Mouse (Mus musculus) heart, embryonic 15.5 days (tissue): ENCODE measurements at regions not wholly inside any gene's neighbourhood (a gene's known extent, or its start where the extent isn't known, plus 50 kb on each side); places are given as distances from the start of the nearest gene placed in this dataset.
A peak's percentile ranks its signal among the peaks of the same experiment; 100 is the strongest.

Experiments used
- ATAC-seq: fragments of 200-750 bp; cut with Nextera tagmentation; replicated peaks from 2 replicates; pipeline ENCODE4 v1.8.0; 2017; ENCODE audit warnings: low read depth, moderate TSS enrichment; ENCODE audit not compliant: insufficient number of reproducible peaks, insufficient read depth, low FRiP score
- H3K27ac ChIP-seq: fragments of 300-500 bp; sonication (generic); 2 replicates; pipeline ENCODE4 v1.5.1; 2015; ENCODE audit warnings: mild to moderate bottlenecking, inconsistent platforms
- H3K27me3 ChIP-seq: fragments of 300-500 bp; sonication (generic); 2 replicates; pipeline ENCODE4 v1.6.1; 2015; ENCODE audit warnings: inconsistent platforms
- H3K36me3 ChIP-seq: fragments of 300-500 bp; sonication (generic); 2 replicates; pipeline ENCODE4 v1.6.1; 2015; ENCODE audit warnings: mild to moderate bottlenecking, inconsistent platforms
- H3K4me1 ChIP-seq: fragments of 300-500 bp; sonication (generic); replicated peaks from 2 replicates; pipeline ENCODE4 v1.6.1; 2015; ENCODE audit warnings: inconsistent platforms
- H3K4me2 ChIP-seq: fragments of 300-500 bp; sonication (generic); 2 replicates; pipeline ENCODE4 v1.6.1; 2015; ENCODE audit warnings: inconsistent platforms, mild to moderate bottlenecking, moderate library complexity
- H3K4me3 ChIP-seq: fragments of 300-500 bp; sonication (generic); 2 replicates; pipeline ENCODE4 v1.5.1; 2015; ENCODE audit warnings: mild to moderate bottlenecking, inconsistent platforms
- H3K9ac ChIP-seq: fragments of 300-500 bp; sonication (generic); 2 replicates; pipeline ENCODE4 v1.6.1; 2015; ENCODE audit warnings: mild to moderate bottlenecking, inconsistent platforms
- H3K9me3 ChIP-seq: fragments of 300-500 bp; sonication (generic); replicated peaks from 2 replicates; pipeline ENCODE4 v1.6.1; 2016; ENCODE audit warnings: inconsistent platforms
- WGBS: fragments of 180-500 bp; shearing (Covaris S2); methylation state at CpG from one replicate; pipeline ENCODE4 v1.1.7; 2015; ENCODE audit warnings: mixed read lengths; 5-methylcytosine and 5-hydroxymethylcytosine counted together

DNA sequence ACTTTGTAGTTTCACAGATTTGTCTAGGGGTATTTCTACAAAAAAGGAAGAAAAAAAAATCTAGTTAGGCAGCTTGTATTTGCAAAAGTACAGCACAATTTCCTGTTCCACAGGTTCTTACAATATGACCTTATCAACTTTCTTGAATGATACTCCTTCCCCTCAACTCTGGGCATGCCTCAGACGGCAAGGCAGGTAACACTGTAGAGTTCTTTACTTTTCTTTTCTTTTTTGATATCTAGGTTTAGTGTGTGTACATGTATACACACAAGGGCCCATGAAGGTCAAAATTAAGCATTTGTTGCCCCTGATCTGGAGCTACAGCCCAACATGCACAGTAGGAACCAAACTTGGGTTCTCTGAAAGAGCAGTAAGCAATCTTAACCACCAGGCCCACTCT, 381.4 kb upstream of the Acvr2a start:
- ATAC-seq = no peak
- WGBS = 70% methylated on average over 1 of the region's 1 CpGs

GRCm38 (mm10) chr2:48441296-48441990, 372.5 kb upstream of the Acvr2a start:
- Histone ChIP-seq H3K4me3 (no peak overlapping the region), H3K9me3 (no peaks in the 10 kb centered on the region), H3K4me2 (no peak overlapping the region), H3K4me1 (peaks cover 7% of the 10 kb centered on the region), H3K9ac (no peak overlapping the region), H3K36me3 (no peaks in the 10 kb centered on the region), H3K27me3 (no peaks in the 10 kb centered on the region), H3K27ac (peak overlapping the region; percentile 67)
- peak; percentile 53; the same call in 1 of the 2 replicates for ATAC-seq
- 55% methylated on average over 11 of the region's 11 CpGs for WGBS

More for the DNA sequence above, 381.4 kb upstream of the Acvr2a start:
- no peaks in the 10 kb centered on the region for H3K27me3 ChIP-seq
- H3K4me1 ChIP-seq = no peaks in the 10 kb centered on the region
- no peaks in the 10 kb centered on the region for H3K9me3 ChIP-seq
- H3K9ac ChIP-seq = no peak overlapping the region
- H3K4me2 ChIP-seq = no peak overlapping the region
- no peaks in the 10 kb centered on the region for H3K36me3 ChIP-seq
- no peak overlapping the region for H3K4me3 ChIP-seq
- no peak overlapping the region for H3K27ac ChIP-seq

DNA sequence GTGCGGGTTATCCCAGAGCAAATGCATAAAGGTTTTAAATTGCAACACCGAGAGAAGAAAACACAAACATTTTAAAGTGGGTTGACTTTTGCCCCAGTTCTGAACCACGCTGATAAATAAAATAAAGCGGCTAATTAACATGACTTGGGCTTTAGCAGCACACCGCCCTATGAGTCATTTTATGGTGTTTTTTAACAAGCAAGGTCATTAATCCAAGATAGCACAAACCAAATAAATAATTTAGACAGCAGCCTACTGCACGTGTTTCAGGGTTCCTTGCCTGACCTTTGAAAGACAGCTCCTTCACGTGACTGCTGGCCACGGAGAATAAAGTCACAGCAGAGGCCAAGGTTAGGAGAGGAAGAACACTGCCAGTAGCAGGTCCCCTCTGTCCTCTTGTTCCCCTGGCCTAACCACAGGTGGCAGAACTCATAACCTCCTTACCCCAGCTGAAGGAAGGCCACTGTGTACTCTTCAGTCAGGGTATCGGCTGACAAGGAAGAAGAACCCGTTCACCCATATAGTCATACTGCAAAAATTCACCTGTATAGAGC, 371.8 kb upstream of the Acvr2a start:
- Histone ChIP-seq H3K9me3 (no peaks in the 10 kb centered on the region), H3K4me3 (no peak overlapping the region), H3K4me1 (peaks cover 7% of the 10 kb centered on the region), H3K9ac (no peak overlapping the region), H3K27ac (no peak overlapping the region), H3K4me2 (no peak overlapping the region), H3K27me3 (no peaks in the 10 kb centered on the region), H3K36me3 (no peaks in the 10 kb centered on the region)
- 76% methylated on average over 10 of the region's 10 CpGs for WGBS
- ATAC-seq = no peak

- WGBS = 49% methylated on average over 5 of the region's 5 CpGs
- Histone ChIP-seq H3K9ac (no peak overlapping the region), H3K4me3 (no peak overlapping the region), H3K27ac (no peak overlapping the region), H3K9me3 (no peaks in the 10 kb centered on the region), H3K36me3 (no peaks in the 10 kb centered on the region), H3K4me2 (no peak overlapping the region), H3K4me1 (peaks cover 6% of the 10 kb centered on the region), H3K27me3 (no peaks in the 10 kb centered on the region)
- ATAC-seq = no peak
Observed at GRCm38 (mm10) chr2:48445898-48446604, 367.9 kb upstream of the Acvr2a start.

DNA sequence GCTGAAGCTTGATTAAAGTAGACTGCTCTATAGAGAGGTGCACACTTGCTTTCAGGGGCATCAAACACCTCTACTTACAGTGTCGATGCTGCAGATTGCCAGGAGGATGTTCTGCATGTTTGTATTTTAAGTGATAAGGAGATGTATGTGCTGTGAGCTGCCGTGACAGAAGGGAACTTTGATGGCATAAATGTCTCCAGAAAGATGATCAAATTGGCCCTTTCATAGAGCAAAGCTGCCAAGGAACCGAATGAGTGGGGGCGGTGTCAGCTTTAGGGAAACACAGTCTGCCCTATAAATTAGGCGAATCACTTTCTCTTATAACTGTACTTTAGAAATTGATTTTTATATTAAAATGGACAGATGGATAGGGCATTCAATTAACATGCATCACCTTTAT, 367.3 kb upstream of the Acvr2a start:
- no peak overlapping the region for H3K4me2 ChIP-seq
- WGBS = 65% methylated on average over 5 of the region's 5 CpGs
- ATAC-seq = no peak
- no peaks in the 10 kb centered on the region for H3K36me3 ChIP-seq
- H3K4me1 ChIP-seq = no peaks in the 10 kb centered on the region
- H3K27ac ChIP-seq = no peak overlapping the region
- no peak overlapping the region for H3K4me3 ChIP-seq
- no peaks in the 10 kb centered on the region for H3K9me3 ChIP-seq
- H3K9ac ChIP-seq = no peak overlapping the region
- H3K27me3 ChIP-seq = no peaks in the 10 kb centered on the region

DNA sequence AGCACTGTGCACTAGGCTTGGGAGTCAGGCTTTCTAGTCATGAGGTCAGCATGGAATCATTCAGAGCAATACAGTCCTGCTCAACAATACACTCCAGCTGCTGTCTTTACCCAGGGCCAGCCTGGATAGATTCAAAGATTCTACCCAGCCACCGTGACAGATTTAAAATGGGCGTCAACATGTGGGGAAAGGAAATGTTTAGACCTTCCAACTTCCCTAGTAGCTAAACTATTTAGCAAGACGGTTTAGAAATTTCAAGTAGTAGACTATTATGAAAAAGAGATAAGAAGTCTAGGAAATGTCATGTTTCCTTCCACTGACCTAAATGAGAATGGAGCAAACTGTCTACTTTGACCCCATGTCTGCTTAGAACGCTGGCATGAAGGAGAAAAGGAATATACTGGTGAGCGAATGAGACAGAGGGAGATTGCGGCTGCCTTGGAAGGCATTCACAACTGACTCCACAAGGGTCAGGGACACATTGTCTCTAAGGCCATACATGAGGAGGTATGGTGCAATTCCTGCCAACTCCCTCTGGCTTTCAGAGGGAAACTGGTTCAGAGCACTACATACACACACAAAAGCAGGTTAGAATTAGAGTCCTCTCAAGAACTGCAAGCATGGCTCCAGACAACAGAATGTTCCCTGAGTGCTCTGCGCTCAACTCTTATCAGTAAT, 364.6 kb upstream of the Acvr2a start:
- Histone ChIP-seq H3K4me1 (no peaks in the 10 kb centered on the region), H3K4me3 (no peak overlapping the region), H3K27ac (no peak overlapping the region), H3K9me3 (no peaks in the 10 kb centered on the region), H3K27me3 (no peaks in the 10 kb centered on the region), H3K4me2 (no peak overlapping the region), H3K9ac (no peak overlapping the region), H3K36me3 (no peaks in the 10 kb centered on the region)
- no peak for ATAC-seq
- WGBS = 65% methylated on average over 7 of the region's 7 CpGs

GRCm38 (mm10) chr2:48456072-48457040, 357.6 kb upstream of the Acvr2a start:
- no peak overlapping the region; the same call in 1 of the 2 replicates for H3K4me3 ChIP-seq
- peak overlapping the region; percentile 23; the same call in 1 of the 2 replicates for H3K4me2 ChIP-seq
- H3K9me3 ChIP-seq = no peaks in the 10 kb centered on the region
- H3K4me1 ChIP-seq = peaks cover 22% of the 10 kb centered on the region
- H3K36me3 ChIP-seq = no peaks in the 10 kb centered on the region
- H3K9ac ChIP-seq = no peak overlapping the region
- WGBS = 40% methylated on average over 7 of the region's 7 CpGs
- 0 out of 2 replicates have a peak, but pooled peaks have one; percentile 18 for ATAC-seq
- H3K27me3 ChIP-seq = no peaks in the 10 kb centered on the region
- H3K27ac ChIP-seq = peak overlapping the region; percentile 76

DNA sequence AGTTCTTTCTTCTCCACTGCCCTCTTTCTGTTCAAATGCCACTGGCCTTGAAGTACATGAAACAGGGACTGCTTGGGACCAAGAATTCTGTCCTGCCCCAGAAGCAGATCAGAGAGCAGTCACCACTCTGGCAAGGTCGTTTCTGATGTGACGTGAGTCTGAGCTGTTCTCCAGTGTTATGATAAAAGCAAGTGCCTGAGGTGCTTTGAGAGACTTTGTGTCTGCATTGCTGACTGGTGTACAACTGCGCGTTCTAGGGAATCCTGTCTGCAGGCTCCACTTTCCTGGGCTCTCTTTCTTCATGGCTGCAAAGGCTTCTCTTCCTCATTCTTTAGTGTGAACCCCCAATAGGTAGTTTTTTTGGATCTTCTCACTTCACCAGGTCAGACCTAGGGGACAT, 356.8 kb upstream of the Acvr2a start:
- Histone ChIP-seq H3K27ac (peak overlapping the region; percentile 76), H3K27me3 (no peaks in the 10 kb centered on the region), H3K9ac (no peak overlapping the region), H3K36me3 (no peaks in the 10 kb centered on the region), H3K4me1 (peaks cover 22% of the 10 kb centered on the region), H3K9me3 (no peaks in the 10 kb centered on the region), H3K4me3 (no peak overlapping the region), H3K4me2 (no peak overlapping the region)
- WGBS = 46% methylated on average over 4 of the region's 4 CpGs
- ATAC-seq = peak; percentile 70; the same call in 1 of the 2 replicates

GRCm38 (mm10) chr2:48465483-48465882, 348.4 kb upstream of the Acvr2a start:
- no peak overlapping the region for H3K4me3 ChIP-seq
- no peaks in the 10 kb centered on the region for H3K27me3 ChIP-seq
- no peaks in the 10 kb centered on the region for H3K36me3 ChIP-seq
- no peak overlapping the region for H3K9ac ChIP-seq
- no peak overlapping the region for H3K4me2 ChIP-seq
- no peak overlapping the region for H3K27ac ChIP-seq
- no peaks in the 10 kb centered on the region for H3K4me1 ChIP-seq
- no peaks in the 10 kb centered on the region for H3K9me3 ChIP-seq
- 58% methylated on average over 4 of the region's 4 CpGs for WGBS
- no peak for ATAC-seq

DNA sequence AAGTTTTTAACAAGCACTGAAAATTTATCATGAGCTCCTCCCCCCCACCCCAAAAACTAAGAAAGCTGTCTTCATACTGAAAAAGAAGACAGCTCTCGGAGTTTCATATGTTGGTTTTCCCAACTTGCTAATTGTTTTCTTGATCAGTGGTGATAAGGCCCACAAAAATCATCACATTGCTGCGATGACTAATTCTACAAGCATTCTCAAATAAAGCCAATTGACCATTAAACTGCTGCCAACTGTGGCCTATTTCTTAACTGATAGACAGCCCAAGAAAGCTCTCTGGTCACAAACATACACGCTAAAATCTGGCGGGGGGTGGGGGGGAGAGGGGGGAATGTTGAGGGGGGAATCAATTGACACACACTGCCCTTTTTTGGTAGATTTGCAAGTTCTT, 345.0 kb upstream of the Acvr2a start:
- no peaks in the 10 kb centered on the region for H3K36me3 ChIP-seq
- whole genome bisulfite sequencing = 69% methylated on average over 4 of the region's 4 CpGs
- no peak overlapping the region for H3K9ac ChIP-seq
- no peaks in the 10 kb centered on the region for H3K27me3 ChIP-seq
- no peak overlapping the region for H3K4me2 ChIP-seq
- no peak overlapping the region for H3K4me3 ChIP-seq
- no peak for ATAC-seq
- H3K9me3 ChIP-seq = no peaks in the 10 kb centered on the region
- no peaks in the 10 kb centered on the region for H3K4me1 ChIP-seq
- no peak overlapping the region for H3K27ac ChIP-seq
